In the genomic region with DNA sequence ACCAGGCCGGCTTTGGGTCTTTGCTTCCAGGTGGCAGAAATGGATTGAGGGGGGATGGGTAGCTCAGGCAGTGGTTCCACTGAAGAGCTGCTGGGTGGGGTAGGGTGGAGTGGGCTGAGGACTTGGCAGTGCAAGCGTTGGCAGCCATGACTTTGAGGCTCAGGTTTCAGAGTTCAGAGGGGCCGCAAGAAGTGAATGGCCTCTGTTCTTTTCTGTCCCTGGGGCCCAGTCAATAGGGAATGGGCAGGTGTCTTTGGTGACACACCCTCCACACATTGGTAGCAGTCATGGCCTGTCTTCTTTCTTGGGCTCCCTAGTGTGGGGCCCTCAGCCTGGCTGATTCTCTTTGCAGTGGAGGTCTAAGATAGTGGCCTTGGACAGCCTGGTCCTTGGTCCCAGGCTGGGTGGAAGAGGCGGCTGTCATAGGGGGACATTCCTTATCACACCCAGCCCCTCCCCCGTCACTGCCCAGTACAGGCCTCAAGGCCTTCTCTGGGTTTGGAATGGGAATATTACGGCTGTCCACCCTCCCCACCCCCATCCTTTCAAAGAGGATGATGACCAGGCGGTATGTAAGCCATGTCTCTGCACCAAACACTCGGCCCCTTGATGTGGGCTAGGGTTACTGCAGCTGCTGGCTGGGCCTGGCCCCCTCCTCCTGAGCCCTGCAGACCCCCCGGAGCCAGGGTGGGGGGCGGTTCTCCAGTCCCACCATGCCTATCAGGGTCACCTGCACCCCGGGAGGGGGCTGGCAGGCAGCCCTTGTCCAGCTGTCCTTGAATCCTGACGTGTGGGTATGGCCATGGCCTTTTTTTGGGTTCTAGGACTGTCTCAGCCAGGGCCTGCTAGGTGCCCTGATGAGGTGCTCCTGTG, we compare ENCODE assay signal across 14 mouse cellular contexts. TPM values are rescaled to one million over a fixed set of nuclear protein-coding genes. Genes with fewer than 3 reads are reported as not detected.
DNase-seq lines count a peak whose midpoint lies in the region; ATAC-seq and TF ChIP-seq lines count a peak whose summit lies in the region.
"Had no signal": no experiment of that assay in that cellular context is flagged by ENCODE, and none has a peak within 500 bp of the region (broad histone marks: within the 10 kb centered on the region; RNA-seq: fewer than 3 reads in every experiment).

No protein-coding gene starts in this region.

- no peaks in the 10 kb centered on the region for H3K9me3 ChIP-seq in midbrain, embryonic 10.5 days (replicated peaks)
- H3K9me3 ChIP-seq in midbrain, embryonic 13.5 days, result no peaks in the 10 kb centered on the region
- H3K9me3 ChIP-seq in intestine, embryonic 14.5 days (ENCODE audit: control insufficient read depth, low read length), result no peaks in the 10 kb centered on the region
- no peaks in the 10 kb centered on the region for H3K9me3 ChIP-seq in stomach, postnatal 0 days (ENCODE audit: control insufficient read depth, low read length)
- H3K9me3 ChIP-seq: neural tube, embryonic 12.5 days had no signal

- H3K4me3 ChIP-seq in midbrain, embryonic 10.5 days, result no peak overlapping the region
- H3K4me3 ChIP-seq in midbrain, embryonic 13.5 days (replicated peaks), result no peak overlapping the region
- H3K4me3 ChIP-seq in intestine, embryonic 14.5 days (ENCODE audit: low read depth, low read length), result no peak overlapping the region
- H3K4me3 ChIP-seq in stomach, postnatal 0 days (ENCODE audit: low read depth, low read length), result no peak overlapping the region
- H3K4me3 ChIP-seq: neural tube, embryonic 12.5 days had no signal

- no peak for TF ChIP-seq CTCF in stomach, postnatal 0 days (IDR thresholded peaks at IDR 0.05; ENCODE audit: low read depth)

- 91% methylated on average over 12 of the region's 12 CpGs for WGBS in midbrain, embryonic 10.5 days
- WGBS in midbrain, embryonic 13.5 days, result 89% methylated on average over 12 of the region's 12 CpGs
- 77% methylated on average over 12 of the region's 12 CpGs for WGBS in intestine, embryonic 14.5 days
- WGBS in stomach, postnatal 0 days, result 69% methylated on average over 12 of the region's 12 CpGs

- 0 out of 2 replicates have a peak overlapping the region, but pooled peaks have one; percentile 23 for H3K27ac ChIP-seq in midbrain, embryonic 10.5 days (replicated peaks)
- H3K27ac ChIP-seq in midbrain, embryonic 13.5 days, result no peak overlapping the region
- H3K27ac ChIP-seq in intestine, embryonic 14.5 days (ENCODE audit: low read depth), result peak overlapping the region; percentile 24; the same call in 1 of the 2 replicates
- H3K27ac ChIP-seq in stomach, postnatal 0 days (replicated peaks), result no peak overlapping the region
- H3K27ac ChIP-seq: neural tube, embryonic 12.5 days had no signal

- H3K27me3 ChIP-seq in midbrain, embryonic 10.5 days (ENCODE audit: low read depth, poor library complexity, severe bottlenecking), result no peaks in the 10 kb centered on the region
- H3K27me3 ChIP-seq in midbrain, embryonic 13.5 days, result no peaks in the 10 kb centered on the region
- H3K27me3 ChIP-seq in intestine, embryonic 14.5 days (replicated peaks; ENCODE audit: control insufficient read depth, insufficient read depth, low read length), result no peaks in the 10 kb centered on the region
- H3K27me3 ChIP-seq in stomach, postnatal 0 days (ENCODE audit: control insufficient read depth, insufficient read depth, low read length), result no peaks in the 10 kb centered on the region
- H3K27me3 ChIP-seq: neural tube, embryonic 12.5 days had no signal

- peaks cover 72% of the 10 kb centered on the region for H3K36me3 ChIP-seq in midbrain, embryonic 10.5 days
- peaks cover 25% of the 10 kb centered on the region for H3K36me3 ChIP-seq in midbrain, embryonic 13.5 days
- peaks cover 41% of the 10 kb centered on the region for H3K36me3 ChIP-seq in intestine, embryonic 14.5 days (ENCODE audit: control insufficient read depth, insufficient read depth, low read length)
- H3K36me3 ChIP-seq in stomach, postnatal 0 days (ENCODE audit: control insufficient read depth, insufficient read depth, low read length), result peaks cover 8% of the 10 kb centered on the region; the same call in 1 of the 2 replicates

- no peak for TF ChIP-seq EP300 in stomach, postnatal 0 days (optimal IDR thresholded peaks at IDR 0.05)

- H3K4me1 ChIP-seq in midbrain, embryonic 10.5 days, result peaks cover 18% of the 10 kb centered on the region
- H3K4me1 ChIP-seq in midbrain, embryonic 13.5 days (replicated peaks), result peaks cover 4% of the 10 kb centered on the region; the same call in 1 of the 2 replicates
- 0 out of 2 replicates have a peak, but pooled peaks cover 3% of the 10 kb centered on the region for H3K4me1 ChIP-seq in intestine, embryonic 14.5 days (replicated peaks; ENCODE audit: control insufficient read depth, insufficient read depth, low read length)
- 0 out of 2 replicates have a peak, but pooled peaks cover 2% of the 10 kb centered on the region for H3K4me1 ChIP-seq in stomach, postnatal 0 days (replicated peaks; ENCODE audit: control insufficient read depth, insufficient read depth)

- no peak for ATAC-seq in midbrain, embryonic 13.5 days
- ATAC-seq in intestine, embryonic 14.5 days (replicated peaks; ENCODE audit: low FRiP score, low TSS enrichment, low read depth), result peak; percentile 40
- peak; percentile 19 for ATAC-seq in stomach, postnatal 0 days (ENCODE audit: low FRiP score, low TSS enrichment)

- no peak overlapping the region for H3K9ac ChIP-seq in midbrain, embryonic 13.5 days (replicated peaks)
- H3K9ac ChIP-seq in intestine, embryonic 14.5 days (ENCODE audit: low read length), result no peak overlapping the region
- H3K9ac ChIP-seq in stomach, postnatal 0 days (ENCODE audit: low read length), result no peak overlapping the region
- H3K9ac ChIP-seq: neural tube, embryonic 12.5 days had no signal

- peak; percentile 85 for DNase-seq in heart, adult 11 months
- no peak for DNase-seq in heart, adult 9 months (ENCODE audit: low spot score in 2 of 2)
- DNase-seq in midbrain, embryonic 10.5 days (ENCODE audit: low spot score), result no peak
- no peak for DNase-seq in intestine, embryonic 14.5 days (ENCODE audit: low spot score)
- DNase-seq in stomach, postnatal 0 days (ENCODE audit: low spot score), result peak; percentile 61
- DNase-seq in urinary bladder, adult 2 months (ENCODE audit: low spot score), result no peak
- DNase-seq: cerebellum, postnatal 25 days; gastrocnemius, postnatal 36 days; heart, postnatal 10 days; kidney, adult 2 months; lung, adult 18-20 months; thymus, postnatal 14 days had no signal

- H3K4me2 ChIP-seq in midbrain, embryonic 13.5 days (replicated peaks), result no peak overlapping the region
- no peak overlapping the region for H3K4me2 ChIP-seq in intestine, embryonic 14.5 days (ENCODE audit: low read length)
- H3K4me2 ChIP-seq in stomach, postnatal 0 days (replicated peaks; ENCODE audit: low read depth), result no peak overlapping the region
- H3K4me2 ChIP-seq: neural tube, embryonic 12.5 days had no signal

RNA-seq across cellular contexts. Expression of a gene that starts 11.8 kb away (rescaled TPM):
- polyA plus RNA-seq in midbrain, embryonic 10.5 days (2016; fragmentation: Nextera tagmentation; extraction: Ambion mirVana), result 11.0 and 14.9 TPM in 2 replicates
- 4.0 and 5.3 TPM in 2 replicates for polyA plus RNA-seq in midbrain, embryonic 13.5 days (2015; fragmentation: Nextera tagmentation; extraction: Ambion mirVana)
- 17.9 and 26.6 TPM in 2 replicates for polyA plus RNA-seq in intestine, embryonic 14.5 days (2014; fragmentation: Nextera tagmentation; extraction: Ambion mirVana)
- 21.2 and 22.2 TPM in 2 replicates for polyA plus RNA-seq in stomach, postnatal 0 days (2015; fragmentation: Nextera tagmentation; extraction: Ambion mirVana)
- polyA plus RNA-seq in urinary bladder, adult 2 months (2012; rRNA removed), result 69.0 and 72.7 TPM in 2 replicates

RNA-seq across cellular contexts. Expression of a gene that starts 28.6 kb away (rescaled TPM):
- polyA plus RNA-seq in midbrain, embryonic 10.5 days (2016; fragmentation: Nextera tagmentation; extraction: Ambion mirVana), result 0.56 and 0.93 TPM in 2 replicates
- polyA plus RNA-seq in midbrain, embryonic 13.5 days (2015; fragmentation: Nextera tagmentation; extraction: Ambion mirVana), result 1.7 and 2.6 TPM in 2 replicates
- 1.1 and 1.2 TPM in 2 replicates for polyA plus RNA-seq in intestine, embryonic 14.5 days (2014; fragmentation: Nextera tagmentation; extraction: Ambion mirVana)
- 0.17 and 0.22 TPM in 2 replicates for polyA plus RNA-seq in stomach, postnatal 0 days (2015; fragmentation: Nextera tagmentation; extraction: Ambion mirVana)
- polyA plus RNA-seq in urinary bladder, adult 2 months (2012; rRNA removed), result 0.04 and 0.07 TPM in 2 replicates

RNA-seq across cellular contexts. Expression of a gene that starts 34.5 kb away (rescaled TPM):
- polyA plus RNA-seq in midbrain, embryonic 10.5 days (2016; fragmentation: Nextera tagmentation; extraction: Ambion mirVana), result 12.8 and 15.1 TPM in 2 replicates
- 23.7 and 26.6 TPM in 2 replicates for polyA plus RNA-seq in midbrain, embryonic 13.5 days (2015; fragmentation: Nextera tagmentation; extraction: Ambion mirVana)
- polyA plus RNA-seq in intestine, embryonic 14.5 days (2014; fragmentation: Nextera tagmentation; extraction: Ambion mirVana), result 8.0 and 10.1 TPM in 2 replicates
- 4.6 and 4.9 TPM in 2 replicates for polyA plus RNA-seq in stomach, postnatal 0 days (2015; fragmentation: Nextera tagmentation; extraction: Ambion mirVana)
- 20.2 and 21.5 TPM in 2 replicates for polyA plus RNA-seq in urinary bladder, adult 2 months (2012; rRNA removed)

RNA-seq across cellular contexts. Expression of a gene that starts 43.9 kb away (rescaled TPM):
- polyA plus RNA-seq in midbrain, embryonic 10.5 days (2016; fragmentation: Nextera tagmentation; extraction: Ambion mirVana), result 11.5 and 13.3 TPM in 2 replicates
- polyA plus RNA-seq in midbrain, embryonic 13.5 days (2015; fragmentation: Nextera tagmentation; extraction: Ambion mirVana), result 10.6 and 10.7 TPM in 2 replicates
- 13.4 and 15.2 TPM in 2 replicates for polyA plus RNA-seq in intestine, embryonic 14.5 days (2014; fragmentation: Nextera tagmentation; extraction: Ambion mirVana)
- polyA plus RNA-seq in stomach, postnatal 0 days (2015; fragmentation: Nextera tagmentation; extraction: Ambion mirVana), result 5.3 and 5.9 TPM in 2 replicates
- polyA plus RNA-seq in urinary bladder, adult 2 months (2012; rRNA removed), result 24.1 and 27.1 TPM in 2 replicates

Comparison
In these comparisons a context has a peak if more than half of its experiments do, and no peak if none do; other contexts are left out.
1. DNase-seq: peak in heart, adult 11 months (single experiment) and stomach, postnatal 0 days (single experiment); none in heart, adult 9 months (0 of 2), midbrain, embryonic 10.5 days (single experiment), intestine, embryonic 14.5 days (single experiment) and urinary bladder, adult 2 months (single experiment).
2. H3K27ac ChIP-seq: peak in midbrain, embryonic 10.5 days (single experiment) and intestine, embryonic 14.5 days (single experiment); none in midbrain, embryonic 13.5 days (single experiment) and stomach, postnatal 0 days (single experiment).